9 mouse cellular contexts compared by ENCODE assay signal in genomic region chr7:25380392-25381283, GRCm38 (mm10). TPM values are rescaled to one million over a fixed set of nuclear protein-coding genes. Genes with fewer than 3 reads are reported as not detected.
DNase-seq lines count a peak whose midpoint lies in the region; ATAC-seq lines count a peak whose summit lies in the region.
"Had no signal": no experiment of that assay in that cellular context is flagged by ENCODE, and none has a peak within 500 bp of the region (broad histone marks: within the 10 kb centered on the region; RNA-seq: fewer than 3 reads in every experiment).

No protein-coding gene starts in this region.

- 55% methylated on average over 18 of the region's 18 CpGs for WGBS in forebrain, embryonic 10.5 days
- WGBS in forebrain, embryonic 15.5 days: 58% methylated on average over 18 of the region's 18 CpGs
- WGBS in hindbrain, embryonic 14.5 days: 65% methylated on average over 18 of the region's 18 CpGs
- WGBS in midbrain, embryonic 12.5 days: 52% methylated on average over 18 of the region's 18 CpGs

- ATAC-seq in forebrain, embryonic 15.5 days (replicated peaks): no peak
- ATAC-seq in CD4-positive, CD25-positive, alpha-beta regulatory T cell, adult 4 months: peak; percentile 14
- 0 out of 2 replicates have a peak, but pooled peaks have one; percentile 1 for ATAC-seq in hindbrain, embryonic 14.5 days (ENCODE audit: low FRiP score)
- no peak for ATAC-seq in midbrain, embryonic 12.5 days (ENCODE audit: low FRiP score, low read depth)

- H3K4me2 ChIP-seq in forebrain, embryonic 15.5 days (replicated peaks): no peak overlapping the region; the same call in 1 of the 2 replicates
- peak overlapping the region; percentile 52; the same call in 1 of the 2 replicates for H3K4me2 ChIP-seq in hindbrain, embryonic 14.5 days (replicated peaks)
- peak overlapping the region; percentile 73 for H3K4me2 ChIP-seq in midbrain, embryonic 12.5 days (replicated peaks)

- no peak overlapping the region for H3K9ac ChIP-seq in forebrain, embryonic 15.5 days (replicated peaks)
- H3K9ac ChIP-seq in hindbrain, embryonic 14.5 days: no peak overlapping the region
- H3K9ac ChIP-seq in midbrain, embryonic 12.5 days (replicated peaks): peak overlapping the region; percentile 63

- peak overlapping the region; percentile 80; the same call in 1 of the 2 replicates for H3K27ac ChIP-seq in forebrain, embryonic 10.5 days
- no peak overlapping the region for H3K27ac ChIP-seq in forebrain, embryonic 15.5 days (replicated peaks)
- H3K27ac ChIP-seq in hindbrain, embryonic 14.5 days: no peak overlapping the region
- no peak overlapping the region for H3K27ac ChIP-seq in midbrain, embryonic 12.5 days (replicated peaks)

- peaks cover 39% of the 10 kb centered on the region for H3K4me1 ChIP-seq in forebrain, embryonic 10.5 days
- peaks cover 9% of the 10 kb centered on the region for H3K4me1 ChIP-seq in forebrain, embryonic 15.5 days
- H3K4me1 ChIP-seq in hindbrain, embryonic 14.5 days (replicated peaks; ENCODE audit: control insufficient read depth, insufficient read depth, low read length): peaks cover 13% of the 10 kb centered on the region; the same call in 1 of the 2 replicates
- peaks cover 20% of the 10 kb centered on the region for H3K4me1 ChIP-seq in midbrain, embryonic 12.5 days

- H3K4me3 ChIP-seq in forebrain, embryonic 10.5 days: peak overlapping the region; percentile 60
- H3K4me3 ChIP-seq in forebrain, embryonic 15.5 days: no peak overlapping the region
- no peak overlapping the region for H3K4me3 ChIP-seq in hindbrain, embryonic 14.5 days (replicated peaks; ENCODE audit: low read length)
- H3K4me3 ChIP-seq in midbrain, embryonic 12.5 days: 0 out of 2 replicates have a peak overlapping the region, but pooled peaks have one; percentile 43

- H3K9me3 ChIP-seq in forebrain, embryonic 10.5 days: no peaks in the 10 kb centered on the region
- H3K9me3 ChIP-seq in forebrain, embryonic 15.5 days: no peaks in the 10 kb centered on the region
- no peaks in the 10 kb centered on the region for H3K9me3 ChIP-seq in hindbrain, embryonic 14.5 days (ENCODE audit: control insufficient read depth, low read length)
- H3K9me3 ChIP-seq in midbrain, embryonic 12.5 days: no peaks in the 10 kb centered on the region

- peaks cover 34% of the 10 kb centered on the region for H3K36me3 ChIP-seq in forebrain, embryonic 10.5 days (replicated peaks)
- peaks cover 45% of the 10 kb centered on the region for H3K36me3 ChIP-seq in forebrain, embryonic 15.5 days
- peaks cover 53% of the 10 kb centered on the region for H3K36me3 ChIP-seq in hindbrain, embryonic 14.5 days (replicated peaks; ENCODE audit: control insufficient read depth, insufficient read depth)
- peaks cover 26% of the 10 kb centered on the region for H3K36me3 ChIP-seq in midbrain, embryonic 12.5 days

- no peak for DNase-seq in forebrain, embryonic 10.5 days (ENCODE audit: extremely low spot score, low spot score)
- no peak for DNase-seq in hindbrain, embryonic 14.5 days (ENCODE audit: low spot score)
- no peak for DNase-seq in layer of hippocampus, adult 8-10 months (ENCODE audit: low spot score in 2 of 2)
- DNase-seq in spleen, postnatal 36 days (ENCODE audit: low spot score in 2 of 2): no peak
- DNase-seq in left cerebral cortex, adult 11 months (ENCODE audit: low spot score): no peak
- DNase-seq: cerebellum, adult 18-20 months had no signal

- H3K27me3 ChIP-seq in forebrain, embryonic 10.5 days (ENCODE audit: poor library complexity, severe bottlenecking): peaks cover 58% of the 10 kb centered on the region
- H3K27me3 ChIP-seq in forebrain, embryonic 15.5 days: no peaks in the 10 kb centered on the region
- peaks cover 5% of the 10 kb centered on the region; the same call in 1 of the 2 replicates for H3K27me3 ChIP-seq in hindbrain, embryonic 14.5 days (ENCODE audit: control insufficient read depth, insufficient read depth, low read length)
- peaks cover 22% of the 10 kb centered on the region for H3K27me3 ChIP-seq in midbrain, embryonic 12.5 days

RNA-seq across cellular contexts. Expression of gene Cnfn, which starts 11.1 kb away (rescaled TPM):
- polyA plus RNA-seq in forebrain, embryonic 10.5 days (2016; fragmentation: Nextera tagmentation; extraction: Ambion mirVana): not detected in 2 replicates
- polyA plus RNA-seq in forebrain, embryonic 15.5 days (2015; fragmentation: Nextera tagmentation; extraction: Ambion mirVana): not detected in 2 replicates
- polyA plus RNA-seq in CD4-positive, CD25-positive, alpha-beta regulatory T cell, adult 4 months (2017; shearing (Covaris generic)): not detected
- polyA plus RNA-seq in hindbrain, embryonic 14.5 days (2014; fragmentation: Nextera tagmentation; extraction: Ambion mirVana): not detected in 2 replicates
- polyA plus RNA-seq in midbrain, embryonic 12.5 days (2016; fragmentation: Nextera tagmentation; extraction: Ambion mirVana): not detected in 2 replicates
- under 1 TPM in 1 of 4 experiments, not detected in 3; 0.73 TPM for total RNA-seq in layer of hippocampus, adult 8-10 months (2022)

RNA-seq across cellular contexts. Expression of gene Lipe, which starts 17.9 kb away (rescaled TPM):
- polyA plus RNA-seq in forebrain, embryonic 10.5 days (2016; fragmentation: Nextera tagmentation; extraction: Ambion mirVana): 7.4 and 7.5 TPM in 2 replicates
- polyA plus RNA-seq in forebrain, embryonic 15.5 days (2015; fragmentation: Nextera tagmentation; extraction: Ambion mirVana): 15.4 and 16.1 TPM in 2 replicates
- 10 to 100 TPM; 14.2 to 24.4 TPM for polyA plus RNA-seq in CD4-positive, CD25-positive, alpha-beta regulatory T cell, adult 4 months (2017; shearing (Covaris generic))
- 4.6 and 5.7 TPM in 2 replicates for polyA plus RNA-seq in hindbrain, embryonic 14.5 days (2014; fragmentation: Nextera tagmentation; extraction: Ambion mirVana)
- 5.9 and 8.5 TPM in 2 replicates for polyA plus RNA-seq in midbrain, embryonic 12.5 days (2016; fragmentation: Nextera tagmentation; extraction: Ambion mirVana)
- 10 to 100 TPM in 1 of 4 experiments, 1 to 10 TPM in 3; 7.1 to 10.3 (median 9.0) TPM for total RNA-seq in layer of hippocampus, adult 8-10 months (2022)

RNA-seq across cellular contexts. Expression of gene Cxcl17, which starts 32.0 kb away (rescaled TPM):
- polyA plus RNA-seq in forebrain, embryonic 10.5 days (2016; fragmentation: Nextera tagmentation; extraction: Ambion mirVana): 0.43 and 0.71 TPM in 2 replicates
- 0.39 and 0.60 TPM in 2 replicates for polyA plus RNA-seq in forebrain, embryonic 15.5 days (2015; fragmentation: Nextera tagmentation; extraction: Ambion mirVana)
- polyA plus RNA-seq in CD4-positive, CD25-positive, alpha-beta regulatory T cell, adult 4 months (2017; shearing (Covaris generic)): not detected
- polyA plus RNA-seq in hindbrain, embryonic 14.5 days (2014; fragmentation: Nextera tagmentation; extraction: Ambion mirVana): 0.67 and 0.80 TPM in 2 replicates
- 0.65 and 0.75 TPM in 2 replicates for polyA plus RNA-seq in midbrain, embryonic 12.5 days (2016; fragmentation: Nextera tagmentation; extraction: Ambion mirVana)
- total RNA-seq in layer of hippocampus, adult 8-10 months (2022): not detected

Comparison
In these comparisons a context has a peak if more than half of its experiments do, and no peak if none do; other contexts are left out.
1. H3K4me3 ChIP-seq: peak in forebrain, embryonic 10.5 days (single experiment) and midbrain, embryonic 12.5 days (single experiment); none in forebrain, embryonic 15.5 days (single experiment) and hindbrain, embryonic 14.5 days (single experiment).
2. ATAC-seq: peak in CD4-positive, CD25-positive, alpha-beta regulatory T cell, adult 4 months (single experiment) and hindbrain, embryonic 14.5 days (single experiment); none in forebrain, embryonic 15.5 days (single experiment) and midbrain, embryonic 12.5 days (single experiment).